19 mouse cellular contexts compared by ENCODE assay signal in genomic region chr17:80254421-80254820, GRCm38 (mm10). TPM values are rescaled to one million over a fixed set of nuclear protein-coding genes. Genes with fewer than 3 reads are reported as not detected.
DNase-seq lines count a peak whose midpoint lies in the region; ATAC-seq and TF ChIP-seq lines count a peak whose summit lies in the region.
"Had no signal": no experiment of that assay in that cellular context is flagged by ENCODE, and none has a peak within 500 bp of the region (broad histone marks: within the 10 kb centered on the region; RNA-seq: fewer than 3 reads in every experiment).

No protein-coding gene starts in this region.

- H3ac ChIP-seq in myocyte (ENCODE audit: control insufficient read depth, insufficient read length): no peak overlapping the region

- no peak overlapping the region for H3K4me2 ChIP-seq in heart, embryonic 16.5 days (ENCODE audit: low read depth, low read length)
- H3K4me2 ChIP-seq in myocyte (ENCODE audit: low read depth): peak overlapping the region; percentile 85
- H3K4me2 ChIP-seq: embryonic facial prominence, embryonic 15.5 days; forebrain, embryonic 12.5 days; limb, embryonic 13.5 days had no signal

- H3K36me3 ChIP-seq in heart, embryonic 16.5 days (ENCODE audit: control insufficient read depth, insufficient read depth): peaks cover 61% of the 10 kb centered on the region
- H3K36me3 ChIP-seq in myocyte (ENCODE audit: control insufficient read depth, insufficient read depth): peaks cover 53% of the 10 kb centered on the region

- H3K4me1 ChIP-seq in heart, embryonic 16.5 days (ENCODE audit: control insufficient read depth, insufficient read depth, low read length): peaks cover 5% of the 10 kb centered on the region
- H3K4me1 ChIP-seq: embryonic facial prominence, embryonic 15.5 days; forebrain, embryonic 12.5 days; limb, embryonic 13.5 days had no signal

- H3K27me3 ChIP-seq in heart, embryonic 16.5 days (ENCODE audit: control insufficient read depth, insufficient read depth, low read length): no peaks in the 10 kb centered on the region
- no peaks in the 10 kb centered on the region for H3K27me3 ChIP-seq in myocyte (ENCODE audit: control insufficient read depth, insufficient read depth, insufficient read length)
- H3K27me3 ChIP-seq: embryonic facial prominence, embryonic 15.5 days; forebrain, embryonic 12.5 days; limb, embryonic 13.5 days had no signal

- H3K27ac ChIP-seq in heart, embryonic 16.5 days (ENCODE audit: low read length): peak overlapping the region; percentile 67
- H3K27ac ChIP-seq: embryonic facial prominence, embryonic 15.5 days; forebrain, embryonic 12.5 days; limb, embryonic 13.5 days had no signal

- H3K79me2 ChIP-seq in myocyte (ENCODE audit: control insufficient read depth, insufficient read depth): no peaks in the 10 kb centered on the region

- ATAC-seq in heart, embryonic 16.5 days (replicated peaks; ENCODE audit: extremely low read depth, insufficient read depth, low FRiP score): no peak
- ATAC-seq: hindbrain, embryonic 16.5 days; midbrain, embryonic 16.5 days had no signal

- no peak overlapping the region for H3K9ac ChIP-seq in heart, embryonic 16.5 days (ENCODE audit: low read length)
- H3K9ac ChIP-seq: embryonic facial prominence, embryonic 15.5 days; forebrain, embryonic 12.5 days; limb, embryonic 13.5 days had no signal

- H3K4me3 ChIP-seq in heart, embryonic 16.5 days (ENCODE audit: low read length): no peak overlapping the region
- H3K4me3 ChIP-seq in myocyte: no peak overlapping the region
- H3K4me3 ChIP-seq: embryonic facial prominence, embryonic 15.5 days; forebrain, embryonic 12.5 days; limb, embryonic 13.5 days had no signal

- 92% methylated on average over 5 of the region's 5 CpGs for WGBS in heart, embryonic 16.5 days

- DNase-seq in heart, adult 9 months (ENCODE audit: low spot score in 2 of 2): no peak
- peak; percentile 54 for DNase-seq in ES-CJ7 (ENCODE audit: low read depth, low spot score)
- peak; percentile 60 for DNase-seq in ZHBTc4 (ENCODE audit: low read depth, low spot score)
- DNase-seq in frontal cortex, postnatal 25 days (ENCODE audit: low spot score in 2 of 2): no peak
- no peak for DNase-seq in frontal cortex, adult 2 months (ENCODE audit: extremely low spot score in 1 of 2, low spot score in 1 of 2)
- DNase-seq in kidney, adult 8-10 months: no peak
- DNase-seq: cerebellum, adult 18-20 months; lung, adult 2 months; right cerebral cortex, postnatal 14 days; thymus, postnatal 4 days had no signal

- TF ChIP-seq POLR2A in myocyte (IDR thresholded peaks at IDR 0.05; ENCODE audit: insufficient read length, low read depth): no peak

- peaks cover 3% of the 10 kb centered on the region; the same call in 1 of the 2 replicates for H3K9me3 ChIP-seq in heart, embryonic 16.5 days (replicated peaks; ENCODE audit: control insufficient read depth, low read length)
- H3K9me3 ChIP-seq: embryonic facial prominence, embryonic 15.5 days; forebrain, embryonic 12.5 days; limb, embryonic 13.5 days had no signal

TF ChIP-seq in myocyte, 11 proteins besides CTCF, POLR2A, EP300 and RAD21:
- TF ChIP-seq SRF (IDR thresholded peaks at IDR 0.05; ENCODE audit: control insufficient read depth, insufficient read length, low read depth) (no peak), REST (IDR thresholded peaks at IDR 0.05; ENCODE audit: insufficient read depth, insufficient read length) (no peak), MAX (IDR thresholded peaks at IDR 0.05; ENCODE audit: low read depth) (no peak), MYOG (IDR thresholded peaks at IDR 0.05; ENCODE audit: control insufficient read depth in 1 of 3, insufficient read depth in 1 of 3, insufficient read length in 2 of 3, low read depth in 2 of 3) (no peak), POLR2AphosphoS2 (IDR thresholded peaks at IDR 0.05; ENCODE audit: insufficient read length, low read depth) (no peak), TCF3 (IDR thresholded peaks at IDR 0.05; ENCODE audit: insufficient read length, low read depth) (no peak), TCF12 (IDR thresholded peaks at IDR 0.05; ENCODE audit: insufficient read depth, poor library complexity, severe bottlenecking) (no peak), CEBPB (IDR thresholded peaks at IDR 0.05; ENCODE audit: insufficient read depth, poor library complexity, severe bottlenecking) (no peak), USF1 (IDR thresholded peaks at IDR 0.05; ENCODE audit: low read depth) (no peak), MYOD1 (IDR thresholded peaks at IDR 0.05; ENCODE audit: control insufficient read depth in 1 of 3, insufficient read length in 2 of 3, low read depth in 2 of 3) (no peak), E2F4 (IDR thresholded peaks at IDR 0.05; ENCODE audit: insufficient read depth) (no peak)

RNA-seq across cellular contexts. Expression of gene Gemin6, which starts 30.2 kb away (rescaled TPM):
- polyA plus RNA-seq in heart, embryonic 16.5 days (2015; fragmentation: Nextera tagmentation; extraction: Ambion mirVana): 26.3 and 26.8 TPM in 2 replicates
- 6.5 TPM for polyA plus RNA-seq in myocyte (2012; fragmentation: generic; extraction: Trizol)
- polyA plus RNA-seq in frontal cortex, adult 2 months (2012; rRNA removed): 6.7 and 8.4 TPM in 2 replicates

RNA-seq across cellular contexts. Expression of gene Morn2, which starts 35.6 kb away (rescaled TPM):
- polyA plus RNA-seq in heart, embryonic 16.5 days (2015; fragmentation: Nextera tagmentation; extraction: Ambion mirVana): 25.7 and 27.5 TPM in 2 replicates
- polyA plus RNA-seq in myocyte (2012; fragmentation: generic; extraction: Trizol): 30.4 TPM
- polyA plus RNA-seq in frontal cortex, adult 2 months (2012; rRNA removed): 36.6 and 45.5 TPM in 2 replicates

RNA-seq across cellular contexts. Expression of gene Dhx57, which starts 35.9 kb away (rescaled TPM):
- polyA plus RNA-seq in heart, embryonic 16.5 days (2015; fragmentation: Nextera tagmentation; extraction: Ambion mirVana): 8.6 and 8.9 TPM in 2 replicates
- 7.4 TPM for polyA plus RNA-seq in myocyte (2012; fragmentation: generic; extraction: Trizol)
- polyA plus RNA-seq in frontal cortex, adult 2 months (2012; rRNA removed): 28.8 and 31.5 TPM in 2 replicates

RNA-seq across cellular contexts. Expression of gene Ttc39d, which starts 47.2 kb away (rescaled TPM):
- 0.25 TPM in 1 of 2 replicates, not detected in the other for polyA plus RNA-seq in heart, embryonic 16.5 days (2015; fragmentation: Nextera tagmentation; extraction: Ambion mirVana)
- 0.01 TPM for polyA plus RNA-seq in myocyte (2012; fragmentation: generic; extraction: Trizol)
- polyA plus RNA-seq in frontal cortex, adult 2 months (2012; rRNA removed): 0.14 and 0.27 TPM in 2 replicates
- polyA plus RNA-seq: kidney, embryonic 16.5 days; neural tube, embryonic 11.5 days had no signal

RNA-seq across cellular contexts. Expression of gene Srsf7, which starts 47.3 kb away (rescaled TPM):
- 291 and 311 TPM in 2 replicates for polyA plus RNA-seq in heart, embryonic 16.5 days (2015; fragmentation: Nextera tagmentation; extraction: Ambion mirVana)
- 72.0 TPM for polyA plus RNA-seq in myocyte (2012; fragmentation: generic; extraction: Trizol)
- 154 and 185 TPM in 2 replicates for polyA plus RNA-seq in frontal cortex, adult 2 months (2012; rRNA removed)

Comparison
In these comparisons a context has a peak if more than half of its experiments do, and no peak if none do; other contexts are left out.
1. DNase-seq: peak in ES-CJ7 (single experiment) and ZHBTc4 (single experiment); none in heart, adult 9 months (0 of 2), frontal cortex, postnatal 25 days (0 of 2), frontal cortex, adult 2 months (0 of 2) and kidney, adult 8-10 months (0 of 2).